Mouse (Mus musculus): ENCODE measurements at regions not wholly inside any gene's neighbourhood (a gene's known extent, or its start where the extent isn't known, plus 50 kb on each side); places are given as distances from the start of the nearest gene placed in this dataset.

DNA sequence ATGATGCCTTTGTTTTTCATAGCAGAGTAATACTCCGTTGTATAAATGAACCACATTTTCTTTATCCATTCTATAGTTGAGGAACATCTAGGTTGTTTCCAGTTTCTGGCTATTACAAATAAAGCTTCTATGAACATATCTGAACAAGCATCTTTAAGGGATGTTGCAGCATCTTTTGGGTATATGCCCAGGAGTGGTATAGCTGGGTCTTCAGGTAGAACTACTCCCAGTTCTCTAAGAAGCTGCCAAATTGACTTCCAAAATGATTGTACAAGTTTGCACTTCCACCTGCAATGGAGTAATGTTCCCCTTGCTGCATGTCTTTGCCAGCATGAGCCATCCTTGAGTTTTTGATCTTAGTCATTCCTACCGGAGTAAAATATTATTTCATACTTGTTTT lies 80.5 kb upstream of the Arhgap28 start:
- no peak for TF ChIP-seq CTCF (IDR thresholded peaks at IDR 0.05; ENCODE audit: low read depth)
- no peak for TF ChIP-seq EP300 (optimal IDR thresholded peaks at IDR 0.05)

All from stomach, postnatal 0 days (tissue).